Mouse (Mus musculus): ENCODE data around the gene Acads. TPM values are rescaled to one million over a fixed set of nuclear protein-coding genes. Genes with fewer than 3 reads are reported as not detected.

The Acads gene
- total and polyA plus RNA-seq, 3 experiments: 31.9 to 56.5 TPM; not detected in 1

GRCm38 (mm10) chr5:115167396-115167795 lies 48.2 kb upstream of the Acads start:
- DNase-seq (ENCODE audit: low read depth, low spot score): no peak
- no peak overlapping the region for H3K9ac ChIP-seq (ENCODE audit: control insufficient read depth, low read depth, low read length, poor library complexity, severe bottlenecking)
- no peak overlapping the region for H3K27ac ChIP-seq (ENCODE audit: control insufficient read depth, low read depth, low read length)
- TF ChIP-seq TBP (IDR thresholded peaks at IDR 0.05; ENCODE audit: low read depth, low read length) (no peak), RAD21 (IDR thresholded peaks at IDR 0.05; ENCODE audit: low read depth, low read length) (no peak), EP300 (IDR thresholded peaks at IDR 0.05; ENCODE audit: low read depth in 1 of 2, low read length in 2 of 2) (no peak), HCFC1 (IDR thresholded peaks at IDR 0.05; ENCODE audit: low read depth, low read length) (0 out of 2 replicates have a peak, but pooled peaks have one; percentile 14), USF1 (IDR thresholded peaks at IDR 0.05; ENCODE audit: low read depth, low read length) (no peak), ZKSCAN1 (IDR thresholded peaks at IDR 0.05; ENCODE audit: low read depth, low read length) (no peak), POLR2AphosphoS2 (IDR thresholded peaks at IDR 0.05; ENCODE audit: low read length) (no peak)
- no peaks in the 10 kb centered on the region for H3K79me2 ChIP-seq (ENCODE audit: control insufficient read depth, insufficient read depth, low read length, poor library complexity)
- no peaks in the 10 kb centered on the region for H3K27me3 ChIP-seq (ENCODE audit: control insufficient read depth in 1 of 2, insufficient read depth in 2 of 2, low read length in 2 of 2)
- no peaks in the 10 kb centered on the region; a peak in 1 of 4 replicates for H3K36me3 ChIP-seq (ENCODE audit: control insufficient read depth in 1 of 2, insufficient read depth in 2 of 2, low read length in 2 of 2)
- H3K9me3 ChIP-seq (replicated peaks; ENCODE audit: insufficient read depth, low read length): no peaks in the 10 kb centered on the region
- peaks cover 0 to 3% of the 10 kb centered on the region in 2 experiments; a peak in 1 of 4 replicates for H3K4me1 ChIP-seq (ENCODE audit: control insufficient read depth in 1 of 2, insufficient read depth in 2 of 2, low read length in 2 of 2)
- no peak overlapping the region for H3K4me3 ChIP-seq (ENCODE audit: control insufficient read depth in 1 of 2, insufficient read depth in 1 of 2, low read depth in 2 of 2, low read length in 2 of 2)

GRCm38 (mm10) chr5:115166815-115167194 lies 47.7 kb upstream of the Acads start:
- H3K27ac ChIP-seq (ENCODE audit: control insufficient read depth, low read depth, low read length): no peak overlapping the region
- no peak for DNase-seq (ENCODE audit: low read depth, low spot score)
- no peak overlapping the region for H3K4me3 ChIP-seq (ENCODE audit: control insufficient read depth in 1 of 2, insufficient read depth in 1 of 2, low read depth in 2 of 2, low read length in 2 of 2)
- H3K9me3 ChIP-seq (replicated peaks; ENCODE audit: insufficient read depth, low read length): no peaks in the 10 kb centered on the region
- H3K36me3 ChIP-seq (ENCODE audit: control insufficient read depth in 1 of 2, insufficient read depth in 2 of 2, low read length in 2 of 2): peaks cover 0 to 2% of the 10 kb centered on the region in 2 experiments; a peak in 2 of 4 replicates
- H3K79me2 ChIP-seq (ENCODE audit: control insufficient read depth, insufficient read depth, low read length, poor library complexity): no peaks in the 10 kb centered on the region
- H3K4me1 ChIP-seq (ENCODE audit: control insufficient read depth in 1 of 2, insufficient read depth in 2 of 2, low read length in 2 of 2): peaks cover 0 to 8% of the 10 kb centered on the region in 2 experiments; a peak in 1 of 4 replicates
- H3K27me3 ChIP-seq (ENCODE audit: control insufficient read depth in 1 of 2, insufficient read depth in 2 of 2, low read length in 2 of 2): no peaks in the 10 kb centered on the region
- H3K9ac ChIP-seq (ENCODE audit: control insufficient read depth, low read depth, low read length, poor library complexity, severe bottlenecking): no peak overlapping the region
- TF ChIP-seq ZKSCAN1 (IDR thresholded peaks at IDR 0.05; ENCODE audit: low read depth, low read length) (no peak), MYB (IDR thresholded peaks at IDR 0.05; ENCODE audit: low read depth, low read length) (no peak), USF1 (IDR thresholded peaks at IDR 0.05; ENCODE audit: low read depth, low read length) (no peak), ETS1 (IDR thresholded peaks at IDR 0.05; ENCODE audit: low read depth, low read length) (no peak), MYC (IDR thresholded peaks at IDR 0.05; ENCODE audit: low read depth, low read length) (no peak), POLR2AphosphoS2 (IDR thresholded peaks at IDR 0.05; ENCODE audit: low read length) (no peak), TCF12 (IDR thresholded peaks at IDR 0.05; ENCODE audit: low read depth, low read length) (no peak), GABPA (IDR thresholded peaks at IDR 0.05; ENCODE audit: low read depth, low read length) (no peak), NELFE (IDR thresholded peaks at IDR 0.05; ENCODE audit: low read depth, low read length) (no peak), TBP (IDR thresholded peaks at IDR 0.05; ENCODE audit: low read depth, low read length) (no peak), EP300 (IDR thresholded peaks at IDR 0.05; ENCODE audit: low read depth in 1 of 2, low read length in 2 of 2) (no peak), ZMIZ1 (IDR thresholded peaks at IDR 0.05; ENCODE audit: low read depth, low read length) (no peak), CHD1 (IDR thresholded peaks at IDR 0.05; ENCODE audit: low read depth, low read length) (no peak), POLR2AphosphoS5 (IDR thresholded peaks at IDR 0.05; ENCODE audit: borderline replicate concordance, low read depth, low read length) (no peak), SIN3A (IDR thresholded peaks at IDR 0.05; ENCODE audit: low read length) (no peak), MAX (IDR thresholded peaks at IDR 0.05; ENCODE audit: low read length) (no peak), USF2 (IDR thresholded peaks at IDR 0.05; ENCODE audit: borderline replicate concordance in 1 of 2, insufficient read depth in 1 of 2, low read depth in 1 of 2, low read length in 2 of 2) (no peak), ELF1 (IDR thresholded peaks at IDR 0.05; ENCODE audit: low read depth, low read length) (no peak), SMC3 (IDR thresholded peaks at IDR 0.05; ENCODE audit: low read depth, low read length) (no peak)
